Mouse (Mus musculus): ENCODE measurements around the gene Fcrla.
"Not testable (repeated sequence)": the region's sequence is repeated elsewhere in the genome, so short reads cannot be mapped to it uniquely, and the experiment has no call there.

Gene Fcrla

DNA sequence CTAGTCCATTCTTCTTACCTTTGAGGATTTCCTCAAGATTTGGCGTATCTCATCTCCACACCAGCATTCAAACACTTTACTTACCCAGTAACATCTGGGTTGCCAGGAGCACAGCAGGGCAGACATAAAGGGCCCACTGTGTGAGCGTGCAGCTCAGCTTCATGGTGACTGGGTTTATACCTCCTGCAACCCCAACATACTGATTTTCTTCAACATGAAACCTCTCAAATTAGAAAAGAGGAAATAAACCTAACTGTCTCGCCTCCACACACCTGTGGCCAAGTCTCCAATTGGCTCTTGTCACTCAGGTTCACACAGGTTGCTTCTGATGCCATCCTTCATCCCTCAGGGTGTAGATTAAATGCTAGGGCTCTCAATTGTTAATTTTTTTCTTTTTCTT, at the start of gene Fcrla:
Gene Fcrla, minus strand, starts transcription at position 206 of the 400 bp plus-strand sequence.
- CTCF ChIA-PET: interaction anchor here in 1 of 4 experiments (1.5 kb wide), 1 partner anchor 26 kb away, joined by 4 read pairs; no protein-coding TSS in a partner anchor
- POLR2A ChIA-PET: interaction anchor here in 1 of 4 experiments (1.4 kb wide), 1 partner anchor 10 kb away, joined by 6 read pairs; no protein-coding TSS in a partner anchor

DNA sequence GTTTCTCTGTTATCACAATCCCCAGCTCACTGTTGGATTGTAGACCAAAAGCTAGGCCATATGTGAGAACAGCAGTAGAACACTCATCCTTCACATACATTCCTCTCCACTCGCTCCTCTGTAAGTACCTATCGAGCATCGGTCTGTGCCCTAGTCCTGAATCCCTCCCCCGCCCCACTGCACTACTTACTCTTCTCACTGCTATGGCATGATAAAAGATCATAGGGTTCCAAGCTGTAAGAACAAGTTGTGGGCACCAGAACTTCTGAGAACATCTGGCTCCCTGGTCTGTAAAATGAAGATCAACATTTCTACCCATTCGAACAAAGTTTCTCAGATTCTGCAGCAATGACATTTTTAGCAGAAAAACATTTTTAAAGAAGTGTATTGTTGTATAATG, 49.1 kb upstream of the Fcrla start, which contains the start of gene Fcgr2b:
Gene Fcgr2b, minus strand, starts transcription at position 101 of the 400 bp plus-strand sequence.
- ChIA-PET POLR2A (interaction anchor here in 2 of 4 experiments (0.6 to 2.4 kb wide), 6 partner anchors 9 to 74 kb away, joined by 3 to 9 read pairs (median 4); no protein-coding TSS in a partner anchor), CTCF (interaction anchor here in 1 of 4 experiments (0.8 kb wide), 1 partner anchor 20 kb away, joined by 4 read pairs; no protein-coding TSS in a partner anchor)

DNA sequence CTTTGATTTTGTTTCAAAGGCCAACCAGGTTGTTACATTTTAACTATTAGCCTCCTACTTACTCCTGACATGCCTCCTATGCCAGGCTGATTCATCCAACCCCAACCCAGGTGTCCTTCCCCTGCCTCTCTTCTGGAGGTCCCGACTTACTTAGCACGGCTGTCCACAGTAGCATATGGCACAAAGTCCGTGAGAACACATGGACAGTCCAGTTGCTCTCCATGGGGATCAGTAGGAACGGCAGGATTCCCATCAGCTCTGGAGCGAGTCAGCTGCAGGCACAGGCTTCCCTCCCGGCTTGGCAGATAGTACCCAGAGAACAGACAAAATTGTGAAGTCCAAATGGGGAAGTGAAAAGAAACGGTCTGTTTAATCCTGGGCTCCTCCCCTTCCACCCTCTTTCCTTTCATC, 48.4 kb upstream of the Fcrla start:
- CTCF ChIA-PET: interaction anchor here in 1 of 4 experiments (0.8 kb wide), 1 partner anchor 21 kb away, joined by 4 read pairs; no protein-coding TSS in a partner anchor
- POLR2A ChIA-PET: interaction anchor here in 3 of 4 experiments (0.7 to 2.4 kb wide), 7 partner anchors 8 to 1011 kb away, joined by 3 to 9 read pairs (median 5); no protein-coding TSS in a partner anchor

DNA sequence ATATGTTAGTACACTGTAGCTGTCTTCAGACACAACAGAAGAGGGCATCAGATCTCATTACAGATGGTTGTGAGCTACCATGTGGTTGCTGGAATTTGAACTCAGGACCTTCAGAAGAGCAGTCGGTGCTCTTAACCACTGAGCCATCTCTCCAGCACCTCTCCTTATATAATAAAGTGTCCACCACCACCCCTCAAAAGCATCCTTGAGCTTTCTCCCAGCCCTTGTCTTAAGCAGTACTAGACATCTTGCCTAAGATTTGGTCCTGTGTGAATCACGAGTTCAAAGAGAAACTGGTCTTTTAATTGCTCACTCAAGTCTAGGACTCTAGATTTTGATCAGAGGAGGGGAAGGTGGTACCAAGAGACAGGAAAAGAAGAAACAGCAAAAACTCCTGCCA, 48.0 kb upstream of the Fcrla start:
- POLR2A ChIA-PET: interaction anchor here in 3 of 4 experiments (0.7 to 2.4 kb wide), 7 partner anchors 8 to 1012 kb away, joined by 3 to 9 read pairs (median 4); partner anchors contain the start of gene Atf6 (in 1 of the 3)

DNA sequence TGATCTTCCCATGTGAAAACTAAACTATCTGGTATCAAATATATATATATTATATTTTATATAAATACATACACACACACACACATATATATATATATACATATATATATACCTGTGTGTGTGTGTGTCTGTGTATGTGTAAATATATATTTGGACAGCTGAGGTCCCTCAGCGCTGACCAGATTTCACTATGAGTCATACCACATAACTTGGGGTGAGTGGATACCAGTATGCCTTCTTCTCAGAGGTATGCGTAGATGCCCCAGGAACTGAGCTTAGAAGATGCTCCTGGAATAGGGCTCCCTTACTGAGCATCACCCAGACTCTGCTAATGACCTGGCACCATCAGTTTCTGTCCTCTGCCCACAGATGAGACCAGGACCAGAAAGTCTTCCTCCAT, 47.4 kb upstream of the Fcrla start:
- CTCF ChIA-PET: no interaction called here
- POLR2A ChIA-PET: interaction anchor here in 1 of 4 experiments (0.7 to 2.4 kb wide), 2 partner anchors 73 to 107 kb away, joined by 3 to 9 read pairs; partner anchors contain the start of gene Atf6

More for the DNA sequence above, 48.0 kb upstream of the Fcrla start:
- CTCF ChIA-PET: interaction anchor here in 1 of 4 experiments (0.8 kb wide), 1 partner anchor 21 kb away, joined by 4 read pairs; no protein-coding TSS in a partner anchor

DNA sequence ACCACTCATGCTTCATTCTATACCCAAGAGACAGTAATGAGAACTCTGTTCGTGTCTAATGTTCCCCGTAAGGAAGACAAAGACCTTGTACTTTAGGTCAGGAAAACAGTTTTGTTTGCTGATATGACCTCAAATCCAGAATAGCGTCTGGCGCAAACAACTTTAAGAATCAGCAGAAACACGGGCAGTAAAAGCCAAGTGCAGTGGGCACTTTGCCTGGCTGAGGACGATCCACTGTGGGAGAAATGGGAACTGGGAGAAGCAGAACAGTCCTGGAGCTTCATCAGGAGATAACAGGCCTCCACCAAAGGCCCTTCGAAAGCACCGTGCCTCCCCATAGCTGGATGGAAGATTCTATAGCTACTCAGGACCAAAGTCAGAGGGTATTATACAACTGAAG, 46.8 kb upstream of the Fcrla start:
- ChIA-PET CTCF (no interaction called here), POLR2A (interaction anchor here in 2 of 4 experiments (0.6 to 2.4 kb wide), 2 partner anchors 67 to 72 kb away, joined by 3 to 9 read pairs; no protein-coding TSS in a partner anchor)

DNA sequence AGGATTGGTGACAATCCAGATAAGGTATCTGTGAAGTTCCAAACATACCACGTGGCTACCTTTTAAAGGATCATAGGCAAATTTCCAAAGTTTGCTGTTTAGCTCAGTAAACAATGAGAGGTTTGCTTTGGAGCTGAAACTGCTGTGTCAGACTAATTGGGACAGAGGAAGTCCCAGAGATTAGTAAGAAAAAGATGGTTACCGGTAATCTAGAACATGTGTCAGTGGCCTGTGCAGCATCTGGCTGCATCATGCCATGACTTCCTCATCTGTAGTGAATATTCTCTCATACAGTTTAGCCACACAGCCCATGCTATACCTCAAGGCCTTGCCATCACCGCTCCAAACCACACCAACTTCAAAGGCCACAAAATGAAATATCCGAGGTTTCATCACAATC, 45.6 kb upstream of the Fcrla start:
- POLR2A ChIA-PET: interaction anchor here in 1 of 4 experiments (1.0 kb wide), 1 partner anchor 10 kb away, joined by 4 read pairs; no protein-coding TSS in a partner anchor
- CTCF ChIA-PET: interaction anchor here in 1 of 4 experiments (1.0 kb wide), 1 partner anchor 71 kb away, joined by 5 read pairs; no protein-coding TSS in a partner anchor

DNA sequence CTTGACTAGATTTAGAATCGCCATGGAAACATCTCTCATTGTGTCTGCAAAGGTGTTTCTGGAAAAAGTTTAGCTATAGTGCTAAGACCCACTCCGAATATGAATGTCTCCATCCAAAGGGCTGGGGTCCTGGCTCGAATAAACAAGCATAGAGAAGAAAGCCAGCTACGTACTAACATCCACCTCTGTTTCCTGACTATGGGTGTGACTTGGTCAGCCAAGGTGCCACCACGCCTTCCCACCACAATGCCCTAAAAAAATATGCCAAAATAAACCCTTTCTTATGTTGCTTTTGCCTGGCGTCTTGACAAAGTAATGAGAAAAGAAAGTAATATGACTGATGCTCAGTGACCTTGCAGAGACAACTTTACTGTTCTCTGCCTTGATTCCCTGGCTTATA, 45.1 kb upstream of the Fcrla start:
- ChIA-PET POLR2A (interaction anchor here in 1 of 4 experiments (0.6 to 1.0 kb wide), 3 partner anchors 9 to 65 kb away, joined by 3 to 4 read pairs (median 4); no protein-coding TSS in a partner anchor), CTCF (interaction anchor here in 1 of 4 experiments (1.0 kb wide), 1 partner anchor 71 kb away, joined by 5 read pairs; no protein-coding TSS in a partner anchor)

DNA sequence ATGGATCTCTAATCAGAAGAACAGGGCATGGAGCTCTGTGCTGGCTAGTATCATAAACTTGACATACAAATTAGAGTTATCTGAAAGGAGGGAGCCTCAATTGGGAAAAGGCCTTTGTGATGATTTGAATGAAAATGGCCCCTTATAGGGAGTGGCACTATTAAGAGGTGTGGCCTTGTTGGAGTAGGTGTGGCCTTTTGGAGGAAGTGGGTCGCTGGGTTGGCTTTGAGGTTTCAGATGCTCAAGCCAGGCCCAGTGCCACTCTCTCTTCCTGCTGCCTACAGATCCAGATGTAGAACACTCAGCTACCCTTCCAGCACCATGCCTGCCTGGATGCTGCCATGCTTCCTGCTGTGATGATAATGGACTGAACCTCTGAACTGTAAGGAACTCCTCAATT, 41.2 kb upstream of the Fcrla start:
- POLR2A ChIA-PET: interaction anchor here in 2 of 4 experiments (0.6 to 2.1 kb wide), 7 partner anchors 11 to 502 kb away, joined by 3 to 6 read pairs (median 4); no protein-coding TSS in a partner anchor
- CTCF ChIA-PET: interaction anchor here in 1 of 4 experiments (1.9 kb wide), 1 partner anchor 67 kb away, joined by 4 read pairs; no protein-coding TSS in a partner anchor

DNA sequence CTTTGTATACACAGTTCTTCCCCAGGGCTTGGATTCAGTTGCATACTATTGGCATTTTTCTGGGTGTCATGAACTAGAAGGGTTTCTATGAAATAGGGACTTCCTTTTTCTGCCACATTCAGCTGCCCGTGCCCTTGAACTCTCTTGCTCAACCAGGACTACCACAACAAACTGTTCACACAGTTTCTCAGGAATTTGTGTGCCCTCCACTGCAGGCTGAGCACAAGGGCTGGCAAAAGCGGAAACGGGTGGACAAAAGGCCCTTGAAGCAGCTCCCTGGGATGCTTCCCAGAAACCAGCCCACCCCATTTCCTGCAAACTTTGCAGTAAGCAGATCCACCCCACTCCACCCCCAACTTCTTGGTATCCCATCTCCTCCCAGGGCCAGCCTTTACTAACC, 40.2 kb upstream of the Fcrla start:
- CTCF ChIA-PET: interaction anchor here in 2 of 4 experiments (0.8 to 1.9 kb wide), 2 partner anchors 66 kb away, joined by 3 to 4 read pairs; no protein-coding TSS in a partner anchor
- POLR2A ChIA-PET: interaction anchor here in 2 of 4 experiments (0.6 to 2.1 kb wide), 7 partner anchors 8 to 130 kb away, joined by 3 to 6 read pairs (median 4); no protein-coding TSS in a partner anchor

DNA sequence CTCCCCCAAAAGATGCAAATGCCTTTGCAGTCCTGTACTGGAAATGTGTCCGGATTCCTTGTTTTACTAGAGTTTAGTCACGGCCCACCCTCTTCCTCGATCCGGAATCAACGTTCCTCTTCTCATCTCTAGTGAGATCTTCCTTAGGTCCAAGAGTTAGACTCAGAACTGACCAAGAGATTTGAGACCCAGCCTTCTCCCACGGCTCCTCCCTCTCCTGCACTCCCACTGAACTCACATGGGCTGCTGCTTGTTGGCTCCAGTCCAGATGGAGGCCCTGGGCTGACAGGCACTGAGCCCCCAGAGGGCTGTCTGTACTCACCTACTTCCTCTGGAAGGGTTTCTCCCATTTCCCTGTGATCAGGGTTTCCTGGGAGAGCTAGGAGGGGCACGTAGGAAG, 35.7 kb upstream of the Fcrla start:
- CTCF ChIA-PET: interaction anchor here in 2 of 4 experiments (1.0 to 1.6 kb wide), 2 partner anchors 34 to 62 kb away, joined by 3 to 4 read pairs; no protein-coding TSS in a partner anchor
- POLR2A ChIA-PET: interaction anchor here in 2 of 4 experiments (0.8 to 1.4 kb wide), 4 partner anchors 9 to 77 kb away, joined by 3 to 4 read pairs (median 4); partner anchors contain the start of genes Dusp12 (in 1 of the 2) and Fcgr2b (in 1 of the 2)

DNA sequence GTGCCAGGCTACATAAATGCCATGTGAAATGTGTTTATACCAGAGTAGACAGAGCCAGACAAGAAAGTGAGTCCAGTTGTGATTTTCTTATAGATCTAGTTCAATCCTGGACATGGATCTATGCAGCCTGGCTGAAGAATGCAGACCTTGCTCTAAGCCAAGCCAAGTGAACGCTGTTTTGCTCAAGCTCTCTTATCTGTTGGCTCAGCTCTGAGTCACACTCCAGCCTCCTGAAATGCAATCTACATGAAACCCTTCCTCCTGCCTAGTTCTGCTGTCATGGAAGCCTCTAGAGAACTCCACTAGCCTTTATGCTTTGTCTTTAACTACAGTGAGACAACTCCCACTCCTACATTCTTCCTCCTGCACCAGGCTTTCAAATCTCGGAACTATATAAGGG, 34.9 kb upstream of the Fcrla start:
- ChIA-PET POLR2A (interaction anchor here in 1 of 4 experiments (1.0 kb wide), 1 partner anchor 77 kb away, joined by 3 read pairs; the partner anchor contains the start of gene Dusp12), CTCF (interaction anchor here in 2 of 4 experiments (1.0 to 1.6 kb wide), 2 partner anchors 34 to 61 kb away, joined by 3 to 4 read pairs; no protein-coding TSS in a partner anchor)

DNA sequence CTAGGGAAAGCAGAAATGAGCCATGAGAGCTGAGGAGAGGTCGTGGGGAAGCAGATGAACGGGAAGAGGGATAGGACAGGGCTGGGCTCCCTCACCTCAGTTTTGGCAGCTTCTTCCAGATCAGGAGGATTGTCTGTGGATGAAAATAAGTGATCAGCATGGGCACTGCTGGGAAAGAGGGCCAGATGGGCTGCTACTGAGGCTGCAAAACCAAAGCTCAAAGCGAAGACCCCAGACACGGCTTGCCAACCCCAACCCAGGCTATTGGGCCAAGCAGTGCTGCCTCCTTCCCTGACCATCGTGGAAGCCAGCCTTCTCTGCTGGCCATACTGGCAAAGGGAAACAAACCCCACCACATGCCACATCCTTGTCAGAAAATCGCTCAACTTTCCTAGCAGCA, 33.7 kb upstream of the Fcrla start:
- ChIA-PET POLR2A (interaction anchor here in 1 of 4 experiments (1.1 to 1.8 kb wide), 2 partner anchors 9 to 15 kb away, joined by 4 to 5 read pairs; partner anchors contain the start of gene Fcgr2b), CTCF (interaction anchor here in 1 of 4 experiments (0.6 kb wide), 1 partner anchor 67 kb away, joined by 3 read pairs; no protein-coding TSS in a partner anchor)

DNA sequence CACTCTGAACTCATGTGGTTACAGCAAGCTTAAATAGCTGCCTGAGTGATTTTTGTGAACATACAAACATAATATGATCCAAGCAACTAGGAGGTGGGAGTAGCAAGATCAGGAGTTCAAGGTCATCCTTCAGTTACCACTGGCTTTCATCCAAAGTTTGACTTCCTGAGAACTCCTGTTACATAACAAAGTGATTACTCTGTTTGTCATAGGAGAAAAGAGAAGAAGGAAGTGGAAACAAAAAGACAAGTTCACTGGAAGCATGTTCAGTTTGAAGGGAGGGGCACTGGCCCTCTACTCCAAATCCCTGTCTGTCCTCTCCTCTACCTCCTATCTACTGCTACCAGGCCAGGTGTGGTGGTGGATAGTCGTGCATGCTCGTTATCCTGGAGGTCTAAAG, 32.4 kb upstream of the Fcrla start:
- ChIA-PET POLR2A (interaction anchor here in 1 of 4 experiments (1.8 kb wide), 1 partner anchor 17 kb away, joined by 5 read pairs; the partner anchor contains the start of gene Fcgr2b), CTCF (no interaction called here)

DNA sequence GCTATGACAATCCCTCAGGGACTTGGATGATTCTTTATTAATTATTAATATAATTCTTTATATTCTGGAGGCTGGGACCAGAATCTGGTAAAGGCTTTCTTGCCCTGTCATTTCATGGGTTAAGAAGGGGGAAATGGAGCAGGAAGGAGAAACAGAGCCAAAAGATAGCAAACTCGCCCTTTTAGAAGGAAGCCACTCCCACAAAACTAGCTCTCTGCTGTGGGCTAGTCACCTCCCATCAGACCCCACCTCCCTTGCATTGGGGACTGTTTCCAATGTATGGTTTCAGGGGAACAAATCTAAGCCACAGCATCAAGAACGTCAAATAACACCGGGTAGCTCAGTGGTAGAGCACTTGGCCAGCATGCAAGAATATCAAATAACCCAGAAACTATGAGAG, 30.8 kb upstream of the Fcrla start:
- CTCF ChIA-PET: no interaction called here
- POLR2A ChIA-PET: interaction anchor here in 1 of 4 experiments (0.9 kb wide), 1 partner anchor 37 kb away, joined by 3 read pairs; no protein-coding TSS in a partner anchor

DNA sequence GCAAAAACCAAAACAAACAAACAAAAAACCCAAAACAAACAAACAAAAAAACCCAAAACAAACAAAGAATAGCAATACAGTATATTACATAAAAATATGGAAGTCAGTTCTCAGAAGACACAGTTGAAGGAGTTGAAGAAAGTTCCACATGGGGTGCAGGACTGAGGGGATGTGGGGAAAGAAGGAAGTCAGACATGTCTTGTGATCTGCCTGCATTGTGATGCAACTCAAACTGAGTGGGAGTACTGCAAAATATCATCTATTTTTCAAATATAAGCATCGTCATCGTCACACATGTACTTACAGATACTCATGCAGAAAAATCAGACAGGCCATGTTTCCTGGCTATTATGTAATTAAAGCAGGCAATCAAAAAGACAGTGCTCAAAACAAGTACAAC, 25.8 kb upstream of the Fcrla start:
- ChIA-PET CTCF (interaction anchor here in 2 of 4 experiments (0.6 kb wide), 3 partner anchors 116 to 657 kb away, joined by 4 to 6 read pairs (median 5); no protein-coding TSS in a partner anchor), POLR2A (interaction anchor here in 2 of 4 experiments (1.0 to 1.1 kb wide), 2 partner anchors 13 to 46 kb away, joined by 3 to 7 read pairs; no protein-coding TSS in a partner anchor)

DNA sequence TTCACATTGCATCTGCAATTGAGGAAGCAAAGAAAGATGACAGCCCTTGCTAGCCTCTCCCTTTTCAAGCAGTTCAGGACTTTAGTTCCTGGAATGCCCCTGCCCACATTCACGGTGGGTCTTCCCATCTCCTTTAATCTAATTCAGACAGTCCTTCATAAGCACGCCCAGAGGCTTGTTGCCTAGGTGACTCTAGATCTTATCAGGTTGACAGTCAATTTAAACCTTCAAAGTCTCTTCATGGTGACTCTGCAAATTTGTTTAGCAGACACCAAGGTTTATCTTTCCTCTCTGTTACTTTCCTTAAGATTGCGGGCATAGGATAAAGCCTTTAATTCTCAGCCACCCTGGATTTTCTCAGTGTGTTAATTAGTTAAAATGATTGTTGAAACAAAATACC, 23.4 kb upstream of the Fcrla start:
- CTCF ChIA-PET: no interaction called here
- POLR2A ChIA-PET: interaction anchor here in 3 of 4 experiments (0.6 to 1.5 kb wide), 5 partner anchors 11 to 79 kb away, joined by 3 to 5 read pairs (median 4); no protein-coding TSS in a partner anchor

DNA sequence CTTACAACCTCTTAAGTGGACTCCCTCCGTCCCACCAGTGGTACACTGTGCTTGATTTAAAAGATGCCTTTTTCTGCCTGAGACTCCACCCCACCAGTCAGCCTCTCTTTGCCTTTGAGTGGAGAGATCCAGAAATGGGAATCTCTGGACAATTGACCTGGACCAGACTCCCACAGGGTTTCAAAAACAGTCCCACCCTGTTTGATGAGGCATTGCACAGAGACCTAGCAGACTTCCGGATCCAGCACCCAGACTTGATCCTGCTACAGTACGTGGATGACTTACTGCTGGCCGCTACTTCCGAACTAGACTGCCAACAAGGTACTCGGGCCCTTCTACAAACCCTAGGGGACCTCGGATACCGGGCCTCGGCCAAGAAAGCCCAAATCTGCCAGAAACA, 17.5 kb upstream of the Fcrla start:
- CTCF ChIA-PET, POLR2A ChIA-PET: not testable (repeated sequence)

DNA sequence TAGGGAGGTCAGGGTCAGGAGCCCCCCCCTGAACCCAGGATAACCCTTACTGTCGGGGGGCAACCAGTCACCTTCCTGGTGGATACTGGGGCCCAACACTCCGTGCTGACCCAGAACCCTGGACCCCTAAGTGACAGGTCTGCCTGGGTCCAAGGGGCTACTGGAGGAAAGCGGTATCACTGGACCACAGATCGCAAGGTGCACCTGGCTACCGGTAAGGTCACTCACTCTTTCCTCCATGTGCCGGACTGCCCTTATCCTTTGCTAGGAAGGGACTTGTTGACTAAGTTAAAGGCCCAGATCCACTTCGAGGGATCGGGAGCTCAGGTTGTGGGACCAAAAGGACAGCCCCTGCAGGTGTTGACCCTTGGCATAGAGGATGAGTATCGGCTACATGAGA, 16.8 kb upstream of the Fcrla start:
- POLR2A ChIA-PET, CTCF ChIA-PET: not testable (repeated sequence)
